33 mouse cellular contexts compared by ENCODE assay signal in genomic region chr5:73725981-73726380, GRCm38 (mm10).
DNase-seq lines count a peak whose midpoint lies in the region; ATAC-seq and TF ChIP-seq lines count a peak whose summit lies in the region.
"Had no signal": no experiment of that assay in that cellular context is flagged by ENCODE, and none has a peak within 500 bp of the region (broad histone marks: within the 10 kb centered on the region; RNA-seq: fewer than 3 reads in every experiment).

No protein-coding gene starts in this region.

- H3K4me1 ChIP-seq in embryonic facial prominence, embryonic 14.5 days (ENCODE audit: control insufficient read depth, insufficient read depth, low read length): no peaks in the 10 kb centered on the region; the same call in 1 of the 2 replicates
- H3K4me1 ChIP-seq in embryonic facial prominence, embryonic 10.5 days: peaks cover 12% of the 10 kb centered on the region
- peaks cover 13% of the 10 kb centered on the region for H3K4me1 ChIP-seq in heart, embryonic 10.5 days
- 0 out of 2 replicates have a peak, but pooled peaks cover 3% of the 10 kb centered on the region for H3K4me1 ChIP-seq in heart, embryonic 16.5 days (ENCODE audit: control insufficient read depth, insufficient read depth, low read length)
- H3K4me1 ChIP-seq in limb, embryonic 15.5 days: 0 out of 2 replicates have a peak, but pooled peaks cover 9% of the 10 kb centered on the region
- no peaks in the 10 kb centered on the region for H3K4me1 ChIP-seq in stomach, postnatal 0 days (replicated peaks; ENCODE audit: control insufficient read depth, insufficient read depth)
- H3K4me1 ChIP-seq: megakaryocyte, embryonic 14.5 days; midbrain, embryonic 12.5 days; neural tube, embryonic 12.5 days had no signal

- TF ChIP-seq EP300 in stomach, postnatal 0 days (optimal IDR thresholded peaks at IDR 0.05): no peak

- H3K4me2 ChIP-seq in embryonic facial prominence, embryonic 14.5 days (ENCODE audit: low read depth, low read length): no peak overlapping the region
- H3K4me2 ChIP-seq in heart, embryonic 16.5 days (ENCODE audit: low read depth, low read length): no peak overlapping the region
- no peak overlapping the region for H3K4me2 ChIP-seq in limb, embryonic 15.5 days
- no peak overlapping the region for H3K4me2 ChIP-seq in stomach, postnatal 0 days (replicated peaks; ENCODE audit: low read depth)
- H3K4me2 ChIP-seq: embryonic facial prominence, embryonic 12.5 days; liver, embryonic 11.5 days; lung, embryonic 15.5 days; midbrain, embryonic 12.5 days; neural tube, embryonic 12.5 days had no signal

- no peaks in the 10 kb centered on the region for H3K36me3 ChIP-seq in embryonic facial prominence, embryonic 14.5 days (ENCODE audit: control insufficient read depth, insufficient read depth, low read length)
- H3K36me3 ChIP-seq in embryonic facial prominence, embryonic 10.5 days (replicated peaks): no peaks in the 10 kb centered on the region
- no peaks in the 10 kb centered on the region for H3K36me3 ChIP-seq in heart, embryonic 10.5 days
- H3K36me3 ChIP-seq in heart, embryonic 16.5 days (ENCODE audit: control insufficient read depth, insufficient read depth): no peaks in the 10 kb centered on the region
- no peaks in the 10 kb centered on the region for H3K36me3 ChIP-seq in limb, embryonic 15.5 days
- no peaks in the 10 kb centered on the region for H3K36me3 ChIP-seq in stomach, postnatal 0 days (ENCODE audit: control insufficient read depth, insufficient read depth, low read length)
- H3K36me3 ChIP-seq: embryonic facial prominence, embryonic 12.5 days; forebrain, embryonic 10.5 days; lung, embryonic 15.5 days; midbrain, embryonic 12.5 days; neural tube, embryonic 12.5 days had no signal

- ATAC-seq in embryonic facial prominence, embryonic 14.5 days (ENCODE audit: low read depth): peak; percentile 44; the same call in 1 of the 2 replicates
- peak; percentile 55 for ATAC-seq in heart, embryonic 16.5 days (replicated peaks; ENCODE audit: extremely low read depth, insufficient read depth, low FRiP score)
- ATAC-seq in limb, embryonic 15.5 days (ENCODE audit: insufficient number of reproducible peaks, low FRiP score, low TSS enrichment, low read depth): no peak
- ATAC-seq in stomach, postnatal 0 days (ENCODE audit: low FRiP score, low TSS enrichment): no peak
- ATAC-seq: activated CD4-positive, CD25-positive, alpha-beta regulatory T cell, adult 4 months; forebrain, postnatal 0 days; hindbrain, embryonic 16.5 days had no signal

- H3K27ac ChIP-seq in embryonic facial prominence, embryonic 14.5 days (replicated peaks; ENCODE audit: low read depth, low read length): no peak overlapping the region
- no peak overlapping the region for H3K27ac ChIP-seq in embryonic facial prominence, embryonic 10.5 days (replicated peaks)
- no peak overlapping the region for H3K27ac ChIP-seq in heart, embryonic 10.5 days
- peak overlapping the region; percentile 20; the same call in 1 of the 2 replicates for H3K27ac ChIP-seq in heart, embryonic 16.5 days (ENCODE audit: low read length)
- peak overlapping the region; percentile 6; the same call in 1 of the 2 replicates for H3K27ac ChIP-seq in limb, embryonic 15.5 days
- no peak overlapping the region for H3K27ac ChIP-seq in stomach, postnatal 0 days (replicated peaks)
- H3K27ac ChIP-seq: embryonic facial prominence, embryonic 12.5 days; forebrain, embryonic 10.5 days; heart, adult 2 months; kidney, postnatal 0 days; lung, embryonic 15.5 days; midbrain, embryonic 12.5 days; neural tube, embryonic 12.5 days had no signal

- no peak overlapping the region for H3K4me3 ChIP-seq in embryonic facial prominence, embryonic 14.5 days (ENCODE audit: low read depth, low read length)
- H3K4me3 ChIP-seq in embryonic facial prominence, embryonic 10.5 days: no peak overlapping the region
- no peak overlapping the region for H3K4me3 ChIP-seq in heart, embryonic 10.5 days
- H3K4me3 ChIP-seq in heart, embryonic 16.5 days (ENCODE audit: low read length): no peak overlapping the region
- no peak overlapping the region for H3K4me3 ChIP-seq in limb, embryonic 15.5 days
- H3K4me3 ChIP-seq in stomach, postnatal 0 days (ENCODE audit: low read depth, low read length): no peak overlapping the region
- H3K4me3 ChIP-seq: embryonic facial prominence, embryonic 12.5 days; forebrain, embryonic 10.5 days; heart, adult 2 months; lung, embryonic 15.5 days; megakaryocyte, embryonic 14.5 days; midbrain, embryonic 12.5 days; myocyte; neural tube, embryonic 12.5 days had no signal

- no peaks in the 10 kb centered on the region for H3K27me3 ChIP-seq in embryonic facial prominence, embryonic 14.5 days (replicated peaks; ENCODE audit: control insufficient read depth, insufficient read depth, low read length)
- H3K27me3 ChIP-seq in embryonic facial prominence, embryonic 10.5 days (replicated peaks; ENCODE audit: low read depth, poor library complexity, severe bottlenecking): peaks cover 16% of the 10 kb centered on the region; the same call in 1 of the 2 replicates
- peaks cover 30% of the 10 kb centered on the region for H3K27me3 ChIP-seq in heart, embryonic 10.5 days (ENCODE audit: insufficient read depth, poor library complexity, severe bottlenecking)
- H3K27me3 ChIP-seq in heart, embryonic 16.5 days (ENCODE audit: control insufficient read depth, insufficient read depth, low read length): 0 out of 2 replicates have a peak, but pooled peaks cover 3% of the 10 kb centered on the region
- H3K27me3 ChIP-seq in limb, embryonic 15.5 days: no peaks in the 10 kb centered on the region
- no peaks in the 10 kb centered on the region for H3K27me3 ChIP-seq in stomach, postnatal 0 days (ENCODE audit: control insufficient read depth, insufficient read depth, low read length)
- H3K27me3 ChIP-seq: CH12.LX; embryonic facial prominence, embryonic 12.5 days; midbrain, embryonic 12.5 days; neural tube, embryonic 12.5 days had no signal

- H3K9ac ChIP-seq in embryonic facial prominence, embryonic 14.5 days (ENCODE audit: low read depth, low read length): no peak overlapping the region
- no peak overlapping the region for H3K9ac ChIP-seq in heart, embryonic 16.5 days (ENCODE audit: low read length)
- no peak overlapping the region for H3K9ac ChIP-seq in limb, embryonic 15.5 days
- H3K9ac ChIP-seq in stomach, postnatal 0 days (ENCODE audit: low read length): no peak overlapping the region
- H3K9ac ChIP-seq: embryonic facial prominence, embryonic 12.5 days; forebrain, postnatal 0 days; lung, embryonic 15.5 days; midbrain, embryonic 12.5 days; neural tube, embryonic 12.5 days had no signal

- peak; percentile 80 for DNase-seq in embryonic facial prominence, embryonic 14.5 days (ENCODE audit: low spot score)
- no peak for DNase-seq in embryonic facial prominence, embryonic 10.5 days (ENCODE audit: low spot score)
- DNase-seq in heart, adult 8-10 months (ENCODE audit: low spot score): peak; percentile 28
- no peak for DNase-seq in heart, embryonic 10.5 days (ENCODE audit: low spot score)
- no peak for DNase-seq in stomach, postnatal 0 days (ENCODE audit: low spot score)
- no peak for DNase-seq in lung, postnatal 4 days
- DNase-seq: adrenal gland, adult 2 months; cerebellum, adult 11 months; cerebellum, adult 9-10 months; cerebellum, postnatal 36 days; forebrain, postnatal 0 days; gastrocnemius, postnatal 25 days; kidney, adult 2 months; kidney, postnatal 4 days; lung, postnatal 36 days; right cerebral cortex, adult 18-20 months; thymus, adult 2 months; thymus, postnatal 36 days had no signal

- H3K9me3 ChIP-seq in embryonic facial prominence, embryonic 14.5 days (ENCODE audit: control insufficient read depth, low read length): 0 out of 2 replicates have a peak, but pooled peaks cover 3% of the 10 kb centered on the region
- H3K9me3 ChIP-seq in embryonic facial prominence, embryonic 10.5 days: no peaks in the 10 kb centered on the region
- H3K9me3 ChIP-seq in heart, embryonic 10.5 days: peaks cover 2% of the 10 kb centered on the region; the same call in 1 of the 2 replicates
- no peaks in the 10 kb centered on the region for H3K9me3 ChIP-seq in heart, embryonic 16.5 days (replicated peaks; ENCODE audit: control insufficient read depth, low read length)
- H3K9me3 ChIP-seq in limb, embryonic 15.5 days: no peaks in the 10 kb centered on the region
- no peaks in the 10 kb centered on the region for H3K9me3 ChIP-seq in stomach, postnatal 0 days (ENCODE audit: control insufficient read depth, low read length)
- H3K9me3 ChIP-seq: embryonic facial prominence, embryonic 12.5 days; forebrain, embryonic 10.5 days; lung, embryonic 15.5 days; midbrain, embryonic 12.5 days; neural tube, embryonic 12.5 days had no signal

- no peak for TF ChIP-seq CTCF in stomach, postnatal 0 days (IDR thresholded peaks at IDR 0.05; ENCODE audit: low read depth)

- 78% methylated on average over 4 of the region's 4 CpGs for WGBS in embryonic facial prominence, embryonic 14.5 days
- WGBS in embryonic facial prominence, embryonic 10.5 days: 93% methylated on average over 4 of the region's 4 CpGs
- WGBS in heart, embryonic 10.5 days: 62% methylated on average over 4 of the region's 4 CpGs
- 65% methylated on average over 4 of the region's 4 CpGs for WGBS in heart, embryonic 16.5 days
- 75% methylated on average over 4 of the region's 4 CpGs for WGBS in limb, embryonic 15.5 days
- 79% methylated on average over 4 of the region's 4 CpGs for WGBS in stomach, postnatal 0 days

Comparison
In these comparisons a context has a peak if more than half of its experiments do, and no peak if none do; other contexts are left out.
1. DNase-seq: peak in embryonic facial prominence, embryonic 14.5 days (single experiment) and heart, adult 8-10 months (single experiment); none in embryonic facial prominence, embryonic 10.5 days (single experiment), heart, embryonic 10.5 days (single experiment), stomach, postnatal 0 days (single experiment) and lung, postnatal 4 days (0 of 2).
2. H3K27ac ChIP-seq: peak in heart, embryonic 16.5 days (single experiment) and limb, embryonic 15.5 days (single experiment); none in embryonic facial prominence, embryonic 14.5 days (single experiment), embryonic facial prominence, embryonic 10.5 days (single experiment), heart, embryonic 10.5 days (single experiment) and stomach, postnatal 0 days (single experiment).
3. ATAC-seq: peak in embryonic facial prominence, embryonic 14.5 days (single experiment) and heart, embryonic 16.5 days (single experiment); none in limb, embryonic 15.5 days (single experiment) and stomach, postnatal 0 days (single experiment).